Comparison of ENCODE assay signal across 1 mouse cellular context in genomic region chr7:100582727-100583236, GRCm38 (mm10).
A peak's percentile ranks its signal among the peaks of the same experiment; 100 is the strongest.
TF ChIP-seq lines count a peak whose summit lies in the region.

No protein-coding gene starts in this region.

TF ChIP-seq in myocyte, 11 proteins besides CTCF, POLR2A, EP300 and RAD21 (continued from another document):
- TF ChIP-seq MYOG (IDR thresholded peaks at IDR 0.05; ENCODE audit: control insufficient read depth in 1 of 3, insufficient read depth in 1 of 3, insufficient read length in 2 of 3, low read depth in 2 of 3) = peak in 1 of 3 experiments; percentile 35
- TF ChIP-seq POLR2AphosphoS2 (IDR thresholded peaks at IDR 0.05; ENCODE audit: insufficient read length, low read depth) = peak; percentile 66
- no peak for TF ChIP-seq CEBPB (IDR thresholded peaks at IDR 0.05; ENCODE audit: insufficient read depth, poor library complexity, severe bottlenecking)
- no peak for TF ChIP-seq SRF (IDR thresholded peaks at IDR 0.05; ENCODE audit: control insufficient read depth, insufficient read length, low read depth)
